Mouse (Mus musculus): ENCODE measurements around the gene St3gal4. TPM values are rescaled to one million over a fixed set of nuclear protein-coding genes. Genes with fewer than 3 reads are reported as not detected.
A peak's percentile ranks its signal among the peaks of the same experiment; 100 is the strongest.

Gene St3gal4
- total RNA-seq, 2 experiments from 2014 or later = 24.4 to 25.2 TPM

- H3K4me3 ChIP-seq = no peak overlapping the region
- H3K27ac ChIP-seq = peak overlapping the region; percentile 64; the same call in 1 of the 2 replicates
- intact Hi-C loops (cut with DNase I) = no loop called here
- peak in 1 of 2 experiments; percentile 32 for DNase-seq (ENCODE audit: extremely low spot score in 1 of 2, low spot score in 2 of 2)
- no peak for TF ChIP-seq CTCF (IDR thresholded peaks at IDR 0.05)
These were observed 7.0 kb downstream of the St3gal4 start for GRCm38 (mm10) chr9:35111941-35112595.

GRCm38 (mm10) chr9:35111446-35111845 lies 7.6 kb downstream of the St3gal4 start:
- Histone ChIP-seq H3K27ac (peak overlapping the region; percentile 64), H3K4me3 (no peak overlapping the region)
- no peak for DNase-seq (ENCODE audit: extremely low spot score in 1 of 2, low spot score in 2 of 2)
- TF ChIP-seq CTCF (IDR thresholded peaks at IDR 0.05) = no peak
- intact Hi-C loops (cut with DNase I) = no loop called here

- no peak for TF ChIP-seq CTCF (IDR thresholded peaks at IDR 0.05)
- intact Hi-C loops (cut with DNase I) = no loop called here
- Histone ChIP-seq H3K4me3 (no peak overlapping the region), H3K27ac (peak overlapping the region; percentile 50; the same call in 1 of the 2 replicates)
- DNase-seq (ENCODE audit: extremely low spot score in 1 of 2, low spot score in 2 of 2) = no peak
These were observed 8.5 kb downstream of the St3gal4 start for GRCm38 (mm10) chr9:35110567-35110966.

- H3K27ac ChIP-seq = peak overlapping the region; percentile 50; the same call in 1 of the 2 replicates
- DNase-seq (ENCODE audit: extremely low spot score in 1 of 2, low spot score in 2 of 2) = no peak
- intact Hi-C loops (cut with DNase I) = no loop called here
- no peak for TF ChIP-seq CTCF (IDR thresholded peaks at IDR 0.05)
- no peak overlapping the region for H3K4me3 ChIP-seq
These were observed 9.0 kb downstream of the St3gal4 start for GRCm38 (mm10) chr9:35110051-35110450.

GRCm38 (mm10) chr9:35108916-35109315 lies 10.2 kb downstream of the St3gal4 start:
- DNase-seq (ENCODE audit: extremely low spot score in 1 of 2, low spot score in 2 of 2) = peak; percentile 60 to 76
- Histone ChIP-seq H3K27ac (peak overlapping the region; percentile 81), H3K4me3 (no peak overlapping the region)
- no peak for TF ChIP-seq CTCF (IDR thresholded peaks at IDR 0.05)
- intact Hi-C loops (cut with DNase I) = no loop called here

GRCm38 (mm10) chr9:35108066-35108465 lies 11.0 kb downstream of the St3gal4 start:
- Histone ChIP-seq H3K4me3 (no peak overlapping the region), H3K27ac (peak overlapping the region; percentile 81)
- no peak for TF ChIP-seq CTCF (IDR thresholded peaks at IDR 0.05)
- intact Hi-C loops (cut with DNase I) = no loop called here
- DNase-seq (ENCODE audit: extremely low spot score in 1 of 2, low spot score in 2 of 2) = no peak

- Histone ChIP-seq H3K4me3 (no peak overlapping the region), H3K27ac (no peak overlapping the region)
- TF ChIP-seq CTCF (IDR thresholded peaks at IDR 0.05) = no peak
- DNase-seq (ENCODE audit: extremely low spot score in 1 of 2, low spot score in 2 of 2) = no peak
- intact Hi-C loops (cut with DNase I) = no loop called here
These were observed 11.7 kb downstream of the St3gal4 start for GRCm38 (mm10) chr9:35107396-35107795.

- intact Hi-C loops (cut with DNase I) = no loop called here
- Histone ChIP-seq H3K27ac (0 out of 2 replicates have a peak overlapping the region, but pooled peaks have one; percentile 15), H3K4me3 (no peak overlapping the region)
- TF ChIP-seq CTCF (IDR thresholded peaks at IDR 0.05) = no peak
- peak in 1 of 2 experiments; percentile 9 for DNase-seq (ENCODE audit: extremely low spot score in 1 of 2, low spot score in 2 of 2)
These were observed 12.9 kb downstream of the St3gal4 start for GRCm38 (mm10) chr9:35105884-35106880.

- Histone ChIP-seq H3K4me3 (no peak overlapping the region), H3K27ac (no peak overlapping the region)
- DNase-seq (ENCODE audit: extremely low spot score in 1 of 2, low spot score in 2 of 2) = no peak
- TF ChIP-seq CTCF (IDR thresholded peaks at IDR 0.05) = no peak
- intact Hi-C loops (cut with DNase I) = no loop called here
These were observed 13.6 kb downstream of the St3gal4 start for GRCm38 (mm10) chr9:35105438-35105837.

GRCm38 (mm10) chr9:35104711-35105110 lies 14.4 kb downstream of the St3gal4 start:
- intact Hi-C loops (cut with DNase I) = no loop called here
- Histone ChIP-seq H3K4me3 (no peak overlapping the region), H3K27ac (no peak overlapping the region)
- DNase-seq (ENCODE audit: extremely low spot score in 1 of 2, low spot score in 2 of 2) = peak in 1 of 2 experiments; percentile 8
- no peak for TF ChIP-seq CTCF (IDR thresholded peaks at IDR 0.05)

- no peak overlapping the region for H3K4me3 ChIP-seq
- no peak overlapping the region for H3K27ac ChIP-seq
- intact Hi-C loops (cut with DNase I) = loop anchor here (5.0 kb wide), 1 partner anchor 36 kb away; no protein-coding TSS in a partner anchor
- peak in 1 of 2 experiments; percentile 9 for DNase-seq (ENCODE audit: extremely low spot score in 1 of 2, low spot score in 2 of 2)
- no peak for TF ChIP-seq CTCF (IDR thresholded peaks at IDR 0.05)
These were observed 20.3 kb downstream of the St3gal4 start for GRCm38 (mm10) chr9:35098762-35099161.

- intact Hi-C loops (cut with DNase I) = loop anchor here (5.0 kb wide), 1 partner anchor 36 kb away; no protein-coding TSS in a partner anchor
- DNase-seq (ENCODE audit: extremely low spot score in 1 of 2, low spot score in 2 of 2) = no peak
- TF ChIP-seq CTCF (IDR thresholded peaks at IDR 0.05) = no peak
- H3K4me3 ChIP-seq = no peak overlapping the region
- no peak overlapping the region for H3K27ac ChIP-seq
These were observed 21.2 kb downstream of the St3gal4 start for GRCm38 (mm10) chr9:35097901-35098300.

Data from left cerebral cortex, adult 2 months (tissue).